Comparison of ENCODE assay signal across 8 mouse cellular contexts in the genomic region with DNA sequence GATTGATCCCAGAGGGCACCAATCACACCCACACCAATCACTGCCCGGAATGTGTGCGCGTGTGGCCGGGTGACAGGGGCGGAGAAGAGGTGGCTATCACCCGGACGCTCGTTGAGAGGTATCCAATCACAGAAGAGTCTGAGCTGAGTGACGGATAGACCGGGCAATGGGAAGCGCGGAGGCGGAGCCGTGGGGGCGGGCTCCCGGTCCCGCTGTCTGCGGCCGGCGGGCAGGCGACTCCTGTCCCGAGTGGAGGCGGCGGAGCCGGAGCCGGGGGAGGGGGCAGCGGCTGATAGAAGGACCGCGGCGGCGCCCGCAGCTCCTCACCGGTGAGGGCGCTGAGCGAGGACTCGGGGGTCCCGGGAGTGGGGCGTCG. TPM values are rescaled to one million over a fixed set of nuclear protein-coding genes. Genes with fewer than 3 reads are reported as not detected.
A peak's percentile ranks its signal among the peaks of the same experiment; 100 is the strongest.
DNase-seq lines count a peak whose midpoint lies in the region; ATAC-seq and TF ChIP-seq lines count a peak whose summit lies in the region.

A gene (plus strand): TSS at position 139 of the 376 bp plus-strand sequence.

- peak within 1 kb of the TSS; percentile 93 for H3K4me3 ChIP-seq in gastrocnemius, adult 2 months
- H3K4me3 ChIP-seq in hindbrain, postnatal 0 days (ENCODE audit: low read length) = peak within 1 kb of the TSS; percentile 78
- H3K4me3 ChIP-seq in left cerebral cortex, adult 2 months = peak within 1 kb of the TSS; percentile 64

- 0% methylated on average over 39 of the region's 39 CpGs for WGBS in hindbrain, postnatal 0 days

- ATAC-seq in common myeloid progenitor, adult 5-6 weeks (replicated peaks; ENCODE audit: low read depth, poor library complexity, severe bottlenecking) = peak; percentile 92
- peak; percentile 95 for ATAC-seq in hindbrain, postnatal 0 days
- peak; percentile 91 for ATAC-seq in megakaryocyte, adult 5-6 weeks (ENCODE audit: poor library complexity, severe bottlenecking)

- no peaks in the 10 kb centered on the region for H3K9me3 ChIP-seq in hindbrain, postnatal 0 days (ENCODE audit: low read length)

- intact Hi-C loops in gastrocnemius, adult 2 months (cut with DNase I) = loop anchor here (10.0 kb wide), 1 partner anchor 1195 kb away; a partner anchor contains a TSS
- intact Hi-C loops in left cerebral cortex, adult 2 months (cut with DNase I) = loop anchor here (1.0 kb wide), 1 partner anchor 32 kb away; no protein-coding TSS in a partner anchor

- peak within 1 kb of the TSS; percentile 94 for H3K9ac ChIP-seq in hindbrain, postnatal 0 days (replicated peaks; ENCODE audit: low read length)

- peak within 1 kb of the TSS; percentile 100 for H3K27ac ChIP-seq in gastrocnemius, adult 2 months
- peak within 1 kb of the TSS; percentile 98 for H3K27ac ChIP-seq in hindbrain, postnatal 0 days
- peak within 1 kb of the TSS; percentile 98 for H3K27ac ChIP-seq in left cerebral cortex, adult 2 months

- DNase-seq in ZHBTc4 (ENCODE audit: low read depth, low spot score) = peak; percentile 99
- peak; percentile 98 for DNase-seq in gastrocnemius, adult 2 months
- peak; percentile 97 for DNase-seq in hindbrain, postnatal 0 days (ENCODE audit: low spot score)
- peak; percentile 99 for DNase-seq in left cerebral cortex, adult 2 months (ENCODE audit: extremely low spot score in 1 of 2, low spot score in 2 of 2)
- DNase-seq in right cerebral cortex, adult 2 months (ENCODE audit: low spot score in 2 of 2) = peak; percentile 98 to 100
- DNase-seq in urinary bladder, postnatal 14 days (ENCODE audit: low spot score) = peak; percentile 96

- H3K4me1 ChIP-seq in hindbrain, postnatal 0 days (ENCODE audit: insufficient read depth, low read length) = peaks cover 61% of the 10 kb centered on the region

- no peaks in the 10 kb centered on the region for H3K27me3 ChIP-seq in hindbrain, postnatal 0 days (ENCODE audit: insufficient read depth, low read length)

- H3K36me3 ChIP-seq in hindbrain, postnatal 0 days (ENCODE audit: insufficient read depth, low read length) = no peaks in the 10 kb centered on the region

- H3K4me2 ChIP-seq in hindbrain, postnatal 0 days (ENCODE audit: low read depth, low read length) = peak within 1 kb of the TSS; percentile 91

- TF ChIP-seq CTCF in gastrocnemius, adult 2 months (IDR thresholded peaks at IDR 0.05) = no peak; the same call in 1 of the 2 replicates
- no peak for TF ChIP-seq CTCF in hindbrain, postnatal 0 days (IDR thresholded peaks at IDR 0.05; ENCODE audit: low read depth)
- TF ChIP-seq CTCF in left cerebral cortex, adult 2 months (IDR thresholded peaks at IDR 0.05) = no peak

RNA-seq across cellular contexts. Expression of the gene that starts here (rescaled TPM):
- total RNA-seq in common myeloid progenitor, adult 5-6 weeks (2017) = 1.2 and 1.4 TPM in 2 replicates
- total RNA-seq in gastrocnemius, adult 2 months (2021) = 100 to 1,000 TPM; 178 to 216 TPM
- total RNA-seq in hindbrain, postnatal 0 days (2014; rRNA removed) = 88.0 and 96.9 TPM in 2 replicates
- polyA plus RNA-seq in hindbrain, postnatal 0 days (2015; fragmentation: Nextera tagmentation; extraction: Ambion mirVana) = 28.1 and 33.4 TPM in 2 replicates
- total RNA-seq in left cerebral cortex, adult 2 months (2021) = 100 to 1,000 TPM; 216 to 338 TPM
- 5.4 and 6.0 TPM in 2 replicates for total RNA-seq in megakaryocyte, adult 5-6 weeks (2015)
- total RNA-seq in megakaryocyte, adult 5-6 weeks (2017) = 2.6 and 6.3 TPM in 2 replicates

Comparison
In these comparisons a context has a peak if more than half of its experiments do, and no peak if none do; other contexts are left out.
1. Peak in every context shown above with its lines: DNase-seq, ATAC-seq, H3K4me3 ChIP-seq and H3K27ac ChIP-seq.
2. RNA of the gene that starts here (total RNA-seq): 216 to 338 TPM in left cerebral cortex, adult 2 months, 178 to 216 TPM in gastrocnemius, adult 2 months and 88.0 to 96.9 TPM in hindbrain, postnatal 0 days; 2.6 to 6.3 TPM in megakaryocyte, adult 5-6 weeks and 1.2 to 1.4 TPM in common myeloid progenitor, adult 5-6 weeks; every median in the first group is over 10 times any median in the second.